Mouse (Mus musculus) left cerebral cortex, adult 6 months (tissue): ENCODE measurements around the gene Grin2d. TPM values are rescaled to one million over a fixed set of nuclear protein-coding genes. Genes with fewer than 3 reads are reported as not detected.

Experiments
- long read RNA-seq, 2 experiments: library from polyadenylated mRNA; unstranded; transcript quantifications; one replicate each; pipeline ENCODE4 v2.0.0; 2019 to 2020
- polyA plus RNA-seq: library from polyadenylated mRNA; unstranded; fragments of <200 nt; fragmentation: Nextera tagmentation; gene quantifications from 2 replicates; pipeline ENCODE4 v1.2.3, GENCODE M21; 2021

The Grin2d gene
- 0.39 and 1.6 TPM in 2 replicates for polyA plus RNA-seq
- long read RNA-seq, experiment 1, partial matches to known transcripts = 0 of 1 reads
- long read RNA-seq, experiment 1, other reads (novel, unspliced or antisense) = 1 of 1 reads
- long read RNA-seq, experiment 2, partial matches to known transcripts = 0 of 5 reads
- long read RNA-seq, experiment 2, other reads (novel, unspliced or antisense) = 5 of 5 reads

DNA sequence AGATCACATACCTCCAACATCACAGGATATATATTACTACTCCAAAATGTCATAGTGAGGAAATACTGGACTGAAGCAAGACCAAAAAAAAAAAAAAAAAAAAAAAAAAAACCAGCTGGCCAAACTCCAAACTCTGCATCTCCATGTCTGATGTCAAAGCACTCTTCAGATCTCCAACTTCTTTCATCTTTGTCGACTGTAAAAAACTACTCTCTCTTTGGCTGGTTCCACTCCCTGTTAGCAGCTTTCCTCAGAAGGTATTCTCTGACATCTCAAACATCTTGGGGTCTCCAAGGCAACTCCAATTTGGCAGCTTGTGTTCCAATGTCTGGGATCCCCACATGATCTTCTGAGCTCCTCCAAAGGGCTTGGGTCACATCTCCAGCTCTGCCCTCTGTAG lies at the start of gene Grin2d:
Gene Grin2d (minus strand): TSS at position 101 of the 400 bp plus-strand sequence.

DNA sequence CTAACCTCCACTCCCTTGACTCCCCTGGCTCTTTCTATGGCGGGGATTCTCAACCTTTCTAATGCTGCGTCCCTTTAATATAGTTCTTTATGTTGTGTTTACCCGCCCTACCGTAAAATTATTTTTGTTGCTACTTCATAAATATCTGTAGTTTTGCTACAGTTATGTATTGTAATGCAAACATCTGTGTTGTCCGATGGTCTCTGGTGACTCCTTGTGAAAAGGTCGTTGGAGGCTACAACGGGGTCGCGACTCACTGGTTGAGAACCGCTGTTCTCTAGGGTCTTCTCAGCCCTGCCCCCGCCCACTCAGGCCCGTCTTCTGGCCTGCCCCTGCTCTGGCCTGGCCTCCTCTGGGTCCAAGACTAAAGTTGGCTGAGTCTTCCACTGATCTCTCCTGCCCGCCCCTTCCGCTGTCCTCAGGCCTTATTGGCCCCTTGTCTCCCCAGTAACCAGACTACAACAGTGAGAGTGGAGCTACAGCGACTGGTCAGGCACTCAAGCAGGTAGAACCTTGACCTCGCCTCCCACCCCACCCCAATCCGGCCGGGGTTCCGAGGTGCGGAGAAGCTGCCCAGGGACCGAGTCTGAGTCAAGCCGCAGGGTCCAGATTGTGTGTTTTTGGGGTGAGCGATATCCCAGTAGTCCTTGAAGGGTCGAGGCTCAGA lies 45.7 kb upstream of the Grin2d start, which contains the start of gene Ccdc114:
Gene Ccdc114 (plus strand): TSS at position 311 of the 667 bp plus-strand sequence.

DNA sequence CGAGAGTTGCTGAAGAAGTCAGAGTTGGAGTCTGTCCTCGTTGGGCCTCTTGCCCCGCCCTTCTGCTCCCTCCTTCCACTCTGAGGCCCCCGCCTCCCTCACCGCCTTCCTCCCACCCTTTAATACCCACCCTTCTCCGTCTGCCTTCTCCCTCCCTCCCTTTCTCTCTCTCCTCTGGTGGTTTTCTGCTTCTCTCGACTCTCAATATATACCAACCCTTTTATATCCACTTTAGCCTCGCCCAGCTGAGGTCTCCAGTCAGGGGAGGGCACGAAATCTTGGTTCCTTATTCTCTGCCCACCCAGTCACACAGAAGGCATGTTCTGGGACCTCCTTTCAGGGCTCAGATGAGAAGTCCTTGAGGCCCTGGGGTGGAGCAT lies 43.1 kb upstream of the Grin2d start, which contains the start of gene Emp3:
Gene Emp3 (minus strand): TSS at position 163 of the 380 bp plus-strand sequence.

DNA sequence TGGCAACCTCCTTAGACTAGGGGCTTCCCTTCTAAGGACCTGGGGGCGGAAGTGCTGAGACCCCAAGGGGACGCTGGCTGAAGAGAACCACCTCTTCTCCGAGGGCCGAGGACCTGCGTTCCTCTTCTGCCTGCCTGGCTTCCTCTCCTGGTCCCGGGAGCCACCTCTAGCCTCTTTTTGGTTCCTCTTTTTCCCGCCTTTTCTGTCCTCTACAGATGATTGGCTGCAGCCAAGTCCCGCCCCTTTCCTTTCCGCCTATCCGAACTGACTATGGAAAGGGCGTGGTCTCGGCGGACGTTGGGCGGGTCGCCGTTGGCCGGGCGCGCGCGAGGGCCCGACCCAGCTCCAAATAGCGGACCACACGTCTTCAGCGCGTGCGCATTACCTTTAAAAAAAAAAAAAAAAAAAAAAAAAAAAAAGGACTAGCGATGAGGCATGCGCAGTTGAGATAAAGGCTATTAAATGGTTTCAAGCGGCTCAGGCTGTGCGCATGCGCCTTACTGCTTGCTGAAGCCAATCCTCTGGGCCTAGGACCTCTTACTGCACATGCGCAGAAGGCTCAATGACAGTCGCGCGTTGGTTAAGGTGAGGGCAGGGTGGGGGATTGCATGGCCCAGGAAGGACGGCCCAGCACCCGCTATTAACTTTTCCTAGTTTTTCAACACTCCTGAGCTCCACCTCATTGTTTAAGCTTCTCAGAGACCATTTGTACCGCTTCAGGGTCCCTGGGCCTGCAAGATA lies 18.5 kb upstream of the Grin2d start, which contains the start of the genes Syngr4 and Tmem143:
Gene Syngr4 (minus strand): TSS at position 198 of the 741 bp plus-strand sequence.
Gene Tmem143 (plus strand): TSS at position 425 of the 741 bp plus-strand sequence.

DNA sequence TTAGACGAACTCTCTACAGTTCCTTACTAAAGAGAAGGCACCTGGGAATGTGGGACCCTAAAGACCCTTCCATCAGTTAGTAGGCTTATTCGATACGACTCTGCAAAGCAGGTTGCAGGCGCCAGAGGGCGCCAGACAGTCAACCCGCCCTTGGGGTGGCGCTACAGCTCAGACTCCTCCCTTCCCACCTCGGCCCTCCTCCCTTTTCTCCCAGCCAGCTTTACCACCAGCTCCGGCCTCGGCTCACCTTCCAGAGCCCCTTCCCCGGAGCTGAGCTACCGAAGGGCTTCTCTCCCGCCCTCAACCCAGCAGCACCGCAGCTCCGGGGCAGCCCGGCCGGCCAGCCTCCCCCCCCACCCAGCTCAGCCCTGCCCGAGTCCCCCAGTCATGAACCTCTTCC lies 5.6 kb downstream of the Grin2d start, which contains the start of gene Kdelr1:
Gene Kdelr1 (plus strand): TSS at position 149 of the 400 bp plus-strand sequence.

DNA sequence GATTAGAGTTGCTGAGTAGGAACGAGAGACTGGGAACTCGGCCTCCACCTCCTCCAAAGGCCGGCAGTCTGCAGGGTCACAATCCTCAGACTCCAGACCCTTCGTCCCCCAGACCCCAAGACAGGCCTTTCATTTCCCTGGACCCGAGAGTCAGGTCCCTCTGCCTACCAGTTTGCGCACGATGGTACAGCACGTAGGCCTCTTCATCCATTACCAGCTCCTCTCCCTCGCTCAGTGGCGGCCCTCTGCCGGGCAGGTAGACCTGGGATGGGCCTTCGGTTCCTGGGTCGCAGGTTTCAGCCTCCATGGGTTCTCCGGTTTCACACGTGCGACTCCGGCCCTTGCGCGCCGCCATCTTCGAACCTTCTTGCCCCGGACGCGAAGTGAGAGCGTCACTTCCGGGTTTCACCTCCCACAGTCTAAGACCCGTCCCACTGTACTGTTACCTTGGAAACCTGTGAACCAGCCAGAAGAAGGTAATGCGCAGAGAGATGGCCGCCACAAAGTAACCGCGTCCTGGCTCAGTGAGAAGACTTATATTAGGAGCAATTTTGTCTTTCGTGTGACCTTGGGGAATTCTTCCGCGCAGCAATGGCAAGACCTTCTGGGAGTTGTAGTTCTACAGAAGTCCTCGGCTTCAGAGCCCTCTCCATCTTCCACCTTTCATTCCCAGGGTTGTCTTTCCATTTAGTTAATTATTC lies 47.6 kb downstream of the Grin2d start, which contains the start of gene Grwd1:
Gene Grwd1 (minus strand): TSS at position 518 of the 701 bp plus-strand sequence.

DNA sequence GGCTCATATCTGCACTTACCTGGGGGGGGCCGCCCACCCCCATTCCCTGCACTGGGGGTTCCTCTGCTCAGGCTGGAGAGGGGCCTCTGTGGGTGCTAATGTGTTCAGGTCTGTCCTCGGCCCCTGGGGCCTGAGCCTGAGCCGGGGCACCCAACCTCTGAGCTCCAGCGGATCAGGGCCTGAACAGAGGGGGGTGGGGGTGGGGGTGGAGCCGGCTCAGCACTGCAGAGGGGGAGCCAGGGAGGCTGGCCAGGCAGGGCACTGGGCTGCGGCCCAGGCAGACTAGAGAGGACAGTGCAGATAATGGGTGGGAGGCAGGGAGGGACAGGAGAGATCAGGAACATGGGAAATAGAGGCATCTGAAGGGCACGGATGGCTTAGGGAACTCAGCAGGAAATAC lies 53.6 kb downstream of the Grin2d start, which contains the start of gene Kcnj14:
Gene Kcnj14 (minus strand): TSS at position 185 of the 400 bp plus-strand sequence.

DNA sequence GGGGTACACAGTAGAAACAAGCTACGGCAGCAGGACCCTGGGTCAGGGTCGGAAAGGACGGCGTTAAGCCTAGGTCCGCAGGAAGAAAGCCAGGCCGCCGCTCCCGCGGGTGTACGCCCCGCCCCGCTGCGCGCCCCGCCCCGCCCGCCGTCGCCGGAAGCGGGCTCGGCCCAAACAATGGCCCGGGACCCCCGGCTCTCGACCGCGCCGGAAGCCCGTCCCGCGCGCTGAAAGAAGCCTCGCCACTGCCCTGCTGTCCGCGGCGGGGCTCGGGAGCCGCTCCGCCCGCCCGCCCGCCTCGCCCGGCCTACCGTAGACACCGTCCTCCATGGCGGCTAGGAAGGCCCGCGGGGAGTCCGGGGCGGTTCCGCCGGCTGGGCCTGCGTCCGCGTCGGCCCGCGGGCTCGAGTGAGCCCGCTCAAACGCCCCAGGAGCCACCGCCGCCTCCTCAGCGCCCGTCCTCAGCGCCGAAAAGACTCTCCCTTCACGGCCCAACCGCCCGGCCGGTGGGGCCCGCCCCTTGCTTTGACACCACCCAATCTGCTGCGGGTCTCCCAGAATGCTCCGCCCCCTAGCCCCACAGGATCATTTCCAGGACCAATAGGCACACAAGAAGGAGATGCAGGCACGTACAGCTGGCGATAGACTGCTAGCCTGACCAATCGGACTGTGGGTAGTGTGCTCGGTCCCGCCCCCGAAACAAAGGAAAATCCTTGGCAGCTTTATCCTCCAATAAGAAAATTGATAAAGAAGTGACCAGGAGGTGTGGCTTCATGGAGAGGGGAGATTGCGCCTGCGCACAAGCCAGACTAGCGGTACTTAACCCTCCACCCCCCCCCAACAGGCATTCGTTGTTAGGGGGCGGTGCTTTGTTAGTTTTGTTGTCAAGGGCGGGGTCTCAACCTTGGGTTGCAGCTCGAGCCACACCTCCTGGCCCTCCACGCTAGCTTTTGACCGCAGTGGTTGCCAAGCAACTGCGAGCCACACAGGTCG lies 64.1 kb downstream of the Grin2d start, which contains the start of gene Cyth2:
Gene Cyth2 (minus strand): TSS at position 795 of the 993 bp plus-strand sequence.

DNA sequence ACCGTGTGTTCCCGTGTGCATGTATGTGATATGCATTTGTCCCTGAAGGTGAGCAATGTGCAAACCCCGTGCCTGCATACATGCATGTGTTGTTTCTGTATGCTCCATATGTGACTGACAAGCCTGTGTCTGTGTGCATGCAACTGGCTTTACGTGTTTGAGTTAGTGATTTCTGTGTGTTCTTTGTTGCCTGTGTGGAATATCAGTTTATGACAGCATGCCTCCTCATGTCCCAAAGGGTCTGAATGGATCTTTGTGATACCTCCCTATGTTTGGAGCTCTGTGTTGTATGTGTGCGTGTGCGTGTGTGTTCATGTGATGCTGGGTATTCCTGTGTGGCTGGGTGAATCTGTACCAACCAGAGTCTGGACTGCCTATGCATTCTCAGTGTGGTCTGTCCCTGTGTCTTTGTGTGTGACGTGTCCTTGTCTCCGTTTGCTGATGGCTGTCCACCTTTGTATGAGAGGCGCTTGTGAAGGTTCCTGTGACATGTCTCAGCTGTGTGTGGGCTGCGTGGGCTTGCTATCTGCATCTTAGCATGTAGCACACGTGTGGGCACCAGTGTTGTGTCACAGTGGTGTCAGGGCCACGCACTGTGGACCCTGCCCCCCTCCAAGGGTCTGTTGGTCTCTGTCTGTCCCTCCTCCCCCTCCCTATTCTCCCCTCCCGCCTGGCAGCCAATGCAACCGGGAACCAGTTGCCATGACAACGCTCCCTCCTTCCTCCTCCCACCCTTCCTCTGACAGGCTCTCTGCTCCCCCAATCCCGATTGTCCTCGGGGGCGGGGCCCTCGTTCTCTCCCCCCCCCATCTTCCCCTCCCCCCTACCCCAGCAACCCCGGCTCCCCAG lies 93.4 kb downstream of the Grin2d start, which contains the start of gene Sult2b1:
Gene Sult2b1 (minus strand): TSS at position 146 of the 849 bp plus-strand sequence.

DNA sequence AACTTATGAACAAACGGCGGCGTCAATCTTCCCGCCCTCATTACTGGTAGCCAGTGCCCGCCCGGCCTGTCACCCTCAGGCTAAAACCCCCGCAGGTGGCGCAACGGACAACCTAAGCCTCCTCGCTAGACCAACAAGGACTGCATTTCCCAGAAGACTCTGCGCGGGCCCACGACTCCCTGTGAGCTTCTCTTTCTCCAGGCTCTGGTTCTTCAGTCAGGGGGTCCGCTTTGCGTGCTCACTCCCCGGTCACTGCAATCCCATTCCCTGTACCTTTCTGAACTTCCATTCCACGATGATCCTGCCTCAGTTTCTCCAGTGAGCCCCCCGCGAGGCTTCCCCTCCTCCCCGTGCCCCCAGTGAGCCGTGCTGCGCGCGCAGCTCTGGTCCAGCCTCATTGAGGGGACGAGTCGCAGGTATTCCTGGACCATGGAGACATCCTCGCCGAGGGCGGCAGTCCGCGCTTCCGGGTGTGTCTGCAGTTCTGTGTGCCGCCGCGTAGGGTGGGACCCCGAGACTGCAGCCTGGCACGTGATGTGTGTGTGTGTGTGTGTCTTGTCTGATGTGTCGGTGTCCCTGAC lies 94.6 kb downstream of the Grin2d start, which contains the start of gene Lmtk3:
Gene Lmtk3 (plus strand): TSS at position 228 of the 581 bp plus-strand sequence.

Other genes starting within 250 kb of the Grin2d start
- gene Mamstr, start 238.4 kb downstream of the Grin2d start, polyA plus RNA-seq = 0.89 and 2.4 TPM in 2 replicates
- gene Fut2, start 212.0 kb downstream of the Grin2d start, polyA plus RNA-seq = 0.06 and 0.09 TPM in 2 replicates
- gene Ntn5, start 194.4 kb downstream of the Grin2d start, polyA plus RNA-seq = 6.5 and 9.8 TPM in 2 replicates
- 0.26 and 0.38 TPM in 2 replicates for gene Sec1, start 184.0 kb downstream of the Grin2d start, polyA plus RNA-seq
- gene Car11, start 178.5 kb downstream of the Grin2d start, polyA plus RNA-seq = 74.9 and 93.1 TPM in 2 replicates
- gene Dbp, start 173.3 kb downstream of the Grin2d start, polyA plus RNA-seq = 30.2 and 130 TPM in 2 replicates
- 335 and 337 TPM in 2 replicates for gene Rpl18, start 162.9 kb downstream of the Grin2d start, polyA plus RNA-seq
- gene Sphk2, start 160.4 kb downstream of the Grin2d start, polyA plus RNA-seq = 4.9 and 10.6 TPM in 2 replicates
- 0.08 and 0.22 TPM in 2 replicates for gene Fam83e, start 157.2 kb downstream of the Grin2d start, polyA plus RNA-seq
- not detected in 2 replicates for gene Spaca4, start 152.6 kb downstream of the Grin2d start, polyA plus RNA-seq
- gene Lmtk3, start 94.6 kb downstream of the Grin2d start, polyA plus RNA-seq = 3.9 and 10.6 TPM in 2 replicates
- 22.5 and 23.3 TPM in 2 replicates for gene Sult2b1, start 93.7 kb downstream of the Grin2d start, polyA plus RNA-seq
- gene Cyth2, start 63.8 kb downstream of the Grin2d start, polyA plus RNA-seq = 173 and 183 TPM in 2 replicates
- 2.0 and 2.3 TPM in 2 replicates for gene Kcnj14, start 53.6 kb downstream of the Grin2d start, polyA plus RNA-seq
- gene Grwd1, start 47.4 kb downstream of the Grin2d start, polyA plus RNA-seq = 16.1 and 22.0 TPM in 2 replicates
- 49.0 and 49.6 TPM in 2 replicates for gene Kdelr1, start 5.6 kb downstream of the Grin2d start, polyA plus RNA-seq
- not detected in 2 replicates for gene Syngr4, start 18.3 kb upstream of the Grin2d start, polyA plus RNA-seq
- 2.7 and 4.5 TPM in 2 replicates for gene Tmem143, start 18.6 kb upstream of the Grin2d start, polyA plus RNA-seq
- 10.7 and 12.3 TPM in 2 replicates for gene Emp3, start 43.0 kb upstream of the Grin2d start, polyA plus RNA-seq
- 0.74 and 1.0 TPM in 2 replicates for gene Ccdc114, start 45.7 kb upstream of the Grin2d start, polyA plus RNA-seq
- gene Abcc6, start 151.9 kb upstream of the Grin2d start, polyA plus RNA-seq = 0.04 and 0.10 TPM in 2 replicates
- 20.0 and 25.0 TPM in 2 replicates for gene Nomo1, start 155.3 kb upstream of the Grin2d start, polyA plus RNA-seq
- 8.3 and 9.6 TPM in 2 replicates for gene Kcnj11, start 222.4 kb upstream of the Grin2d start, polyA plus RNA-seq